Mouse (Mus musculus): ENCODE results near the gene Mfap2. TPM values are rescaled to one million over a fixed set of nuclear protein-coding genes. Genes with fewer than 3 reads are reported as not detected.

Mfap2 gene
- polyA plus RNA-seq, 1 experiment = 9.6 TPM

DNA sequence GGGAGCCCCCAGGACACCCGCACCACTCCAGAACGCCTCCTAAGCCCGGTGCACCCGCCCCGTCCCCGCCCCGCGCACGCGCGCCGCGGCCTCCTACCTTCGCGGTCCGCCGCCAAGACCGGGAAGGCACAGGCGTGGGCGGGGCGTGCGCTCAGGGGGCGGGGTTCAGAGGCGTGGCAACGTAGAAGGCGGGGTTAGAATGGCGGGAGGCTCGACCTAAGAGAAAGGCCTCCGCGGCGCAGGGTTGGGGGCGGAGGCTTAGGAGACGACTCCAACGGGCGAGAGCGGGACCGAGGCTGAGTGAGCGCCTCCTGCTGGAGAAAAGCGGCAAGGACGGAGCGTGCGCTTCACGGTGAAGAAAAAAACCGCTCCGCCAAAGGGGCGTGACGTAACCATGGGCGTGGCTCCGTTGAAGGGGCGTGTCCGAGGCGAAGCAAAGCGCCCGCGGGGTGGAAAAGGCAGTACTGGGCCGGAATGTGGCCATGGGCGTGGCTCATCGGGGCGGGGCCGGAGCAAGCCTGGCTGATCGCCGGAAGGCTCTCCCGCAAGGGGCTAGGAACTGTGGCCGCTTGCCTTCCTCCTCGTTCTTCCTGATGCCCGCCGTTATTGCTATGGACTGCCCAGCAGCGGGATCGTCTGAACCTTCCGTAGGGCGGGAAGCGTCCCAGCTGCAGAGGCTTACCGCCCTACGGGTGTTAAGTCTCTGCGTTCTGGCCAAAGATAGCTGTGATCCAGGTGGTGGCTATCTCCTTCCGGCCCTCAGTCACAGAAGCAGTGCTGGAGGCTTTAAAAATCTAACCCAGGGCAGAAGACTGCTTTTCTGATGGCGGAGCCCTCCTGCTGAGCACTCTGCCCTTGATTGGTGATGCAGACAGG is 50.4 kb downstream of the Mfap2 start, which contains the start of gene Crocc:
TSS of gene Crocc (minus strand) at position 125 of the 876 bp plus-strand sequence.
- H3K27ac ChIP-seq (ENCODE audit: insufficient read depth, low read length) = peak within 1 kb of the TSS; percentile 78
- H3K4me3 ChIP-seq (ENCODE audit: insufficient read depth, low read length) = peak within 1 kb of the TSS; percentile 62
- H3K4me1 ChIP-seq (ENCODE audit: control insufficient read depth, insufficient read depth, low read length) = peaks cover 2% of the 10 kb centered on the region; the same call in 1 of the 2 replicates
- TF ChIP-seq POLR2A (IDR thresholded peaks at IDR 0.05; ENCODE audit: extremely low read depth, insufficient read depth, low read length) = peak; percentile 68; the same call in 1 of the 2 replicates
- peak; percentile 86 for TF ChIP-seq CTCF (IDR thresholded peaks at IDR 0.05; ENCODE audit: extremely low read depth, insufficient read depth, low read length)

- H3K4me1 ChIP-seq (ENCODE audit: control insufficient read depth, insufficient read depth, low read length) = no peaks in the 10 kb centered on the region
- H3K27ac ChIP-seq (ENCODE audit: insufficient read depth, low read length) = no peak overlapping the region
- no peak overlapping the region for H3K4me3 ChIP-seq (ENCODE audit: insufficient read depth, low read length)
- TF ChIP-seq CTCF (IDR thresholded peaks at IDR 0.05; ENCODE audit: extremely low read depth, insufficient read depth, low read length) = no peak
- no peak for TF ChIP-seq POLR2A (IDR thresholded peaks at IDR 0.05; ENCODE audit: extremely low read depth, insufficient read depth, low read length)
Observed at GRCm38 (mm10) chr4:141064104-141064659, 54.0 kb downstream of the Mfap2 start.

DNA sequence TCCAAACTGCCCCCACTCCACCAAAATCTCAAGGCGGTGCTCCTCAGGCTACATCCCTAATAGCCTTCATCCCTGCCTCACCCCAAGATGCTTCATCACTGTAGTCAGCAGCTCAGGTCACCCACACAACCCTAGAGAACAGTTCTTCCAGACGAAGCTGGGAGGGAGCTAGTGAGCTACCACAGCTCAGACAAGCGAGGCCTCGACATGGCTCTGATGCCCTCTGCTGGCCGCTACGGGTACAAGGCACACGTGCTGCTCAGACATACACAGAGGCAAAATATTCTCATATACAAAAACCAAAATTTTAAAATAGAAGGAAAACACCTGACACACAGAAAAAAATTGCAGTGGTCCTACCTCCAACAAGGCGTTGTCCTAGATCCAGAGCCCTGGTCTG is 54.9 kb downstream of the Mfap2 start:
- H3K4me3 ChIP-seq (ENCODE audit: insufficient read depth, low read length) = no peak overlapping the region
- no peaks in the 10 kb centered on the region for H3K4me1 ChIP-seq (ENCODE audit: control insufficient read depth, insufficient read depth, low read length)
- TF ChIP-seq CTCF (IDR thresholded peaks at IDR 0.05; ENCODE audit: extremely low read depth, insufficient read depth, low read length) (peak; percentile 100), POLR2A (IDR thresholded peaks at IDR 0.05; ENCODE audit: extremely low read depth, insufficient read depth, low read length) (no peak)
- no peak overlapping the region for H3K27ac ChIP-seq (ENCODE audit: insufficient read depth, low read length)

Other genes starting within 250 kb of the Mfap2 start
- 0.11 and 0.31 TPM in 2 replicates for gene Padi4, start 236.2 kb upstream of the Mfap2 start, polyA plus RNA-seq (2012; rRNA removed)
- not detected in 2 replicates for gene Padi3, start 199.8 kb upstream of the Mfap2 start, polyA plus RNA-seq (2012; rRNA removed)
- gene Padi1, start 164.6 kb upstream of the Mfap2 start, polyA plus RNA-seq (2012; rRNA removed) = 0.04 TPM in 1 of 2 replicates, not detected in the other
- gene Padi2, start 104.1 kb upstream of the Mfap2 start, polyA plus RNA-seq (2012; rRNA removed) = 19.4 and 19.7 TPM in 2 replicates
- gene Sdhb, start 49.2 kb upstream of the Mfap2 start, polyA plus RNA-seq (2012; rRNA removed) = 276 and 282 TPM in 2 replicates
- gene Atp13a2, start 23.5 kb upstream of the Mfap2 start, polyA plus RNA-seq (2012; rRNA removed) = 180 and 187 TPM in 2 replicates
- gene Crocc, start 50.1 kb downstream of the Mfap2 start, polyA plus RNA-seq (2012; rRNA removed) = 85.8 and 95.2 TPM in 2 replicates
- 58.6 and 62.3 TPM in 2 replicates for gene Necap2, start 67.9 kb downstream of the Mfap2 start, polyA plus RNA-seq (2012; rRNA removed)
- gene Spata21, start 77.9 kb downstream of the Mfap2 start, polyA plus RNA-seq (2012; rRNA removed) = 0.53 and 0.71 TPM in 2 replicates
- 18.0 and 19.4 TPM in 2 replicates for gene Szrd1, start 129.4 kb downstream of the Mfap2 start, polyA plus RNA-seq (2012; rRNA removed)
- 20.7 and 22.6 TPM in 2 replicates for gene Fbxo42, start 137.5 kb downstream of the Mfap2 start, polyA plus RNA-seq (2012; rRNA removed)
- 3.0 and 3.3 TPM in 2 replicates for gene Rsg1, start 203.5 kb downstream of the Mfap2 start, polyA plus RNA-seq (2012; rRNA removed)
- gene Arhgef19, start 229.1 kb downstream of the Mfap2 start, polyA plus RNA-seq (2012; rRNA removed) = 11.8 and 13.2 TPM in 2 replicates